Mouse (Mus musculus) ES-Bruce4 (cell line): ENCODE results near the gene Sost.

Experiments used
- CTCF ChIP-seq: IDR thresholded peaks from one replicate; pipeline ENCODE4 v1.8.1; 2011; ENCODE audit warnings: low read depth, low read length
- EP300 ChIP-seq: IDR thresholded peaks from 2 replicates; pipeline ENCODE4 v1.6.1; 2011; ENCODE audit warnings: low read depth, low read length; ENCODE audit not compliant: insufficient read depth
- POLR2A ChIP-seq: IDR thresholded peaks from one replicate; pipeline ENCODE4 v1.8.1; 2011; ENCODE audit warnings: low read length; ENCODE audit not compliant: insufficient read depth

DNA sequence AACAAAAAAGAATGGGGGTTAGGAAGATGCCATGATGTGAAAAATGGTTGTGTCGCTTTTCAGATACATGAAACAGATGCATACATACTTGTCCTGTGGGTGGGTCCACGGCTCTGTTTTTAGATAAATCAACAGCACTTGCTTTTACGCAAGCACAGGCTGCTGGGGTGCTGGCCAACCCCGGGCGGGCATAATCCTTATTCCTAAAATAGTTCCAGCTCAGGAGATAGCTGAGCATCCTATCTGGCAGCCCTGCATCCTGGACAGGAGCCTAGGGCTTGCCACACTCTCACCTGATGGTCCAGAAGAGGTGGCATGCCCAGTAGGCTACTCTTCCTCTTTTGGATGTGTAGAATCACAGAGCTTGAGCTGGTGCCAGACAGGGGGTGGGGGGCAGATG, 16.8 kb downstream of the Sost start:
- no peak for TF ChIP-seq EP300
- no peak for TF ChIP-seq CTCF
- TF ChIP-seq POLR2A: no peak
